Mouse (Mus musculus) small intestine, adult 2 months (tissue): ENCODE measurements at regions not wholly inside any gene's neighbourhood (a gene's known extent, or its start where the extent isn't known, plus 50 kb on each side); places are given as distances from the start of the nearest gene placed in this dataset.

ENCODE experiments used
- H3K27ac ChIP-seq: fragments of 200-500 bp; 2 replicates; pipeline ENCODE4 v1.5.1; 2012; ENCODE audit warnings: low read depth, low read length, control low read depth, inconsistent platforms; ENCODE audit not compliant: insufficient read depth
- H3K27me3 ChIP-seq: fragments of 200-500 bp; 2 replicates; pipeline ENCODE4 v1.6.1; 2012; ENCODE audit warnings: mild to moderate bottlenecking, moderate library complexity, low read length, inconsistent platforms; ENCODE audit not compliant: control insufficient read depth, insufficient read depth
- H3K36me3 ChIP-seq: fragments of 200-500 bp; 2 replicates; pipeline ENCODE4 v1.6.1; 2012; ENCODE audit warnings: mild to moderate bottlenecking, low read length, control low read depth, inconsistent platforms; ENCODE audit not compliant: control insufficient read depth, insufficient read depth
- H3K4me1 ChIP-seq: fragments of 200-500 bp; 2 replicates; pipeline ENCODE4 v1.6.1; 2012; ENCODE audit warnings: low read length, inconsistent platforms, mixed read lengths; ENCODE audit not compliant: control insufficient read depth, insufficient read depth, insufficient read length
- H3K4me3 ChIP-seq: fragments of 200-500 bp; 2 replicates; pipeline ENCODE4 v1.5.1; 2012; ENCODE audit warnings: low read depth, mild to moderate bottlenecking, control low read depth, inconsistent platforms, low read length, moderate library complexity
- CTCF ChIP-seq: fragments of 200-500 bp; IDR thresholded peaks from 2 replicates; pipeline ENCODE4 v1.5.1; 2012; ENCODE audit warnings: low read depth, mild to moderate bottlenecking, control low read depth, inconsistent platforms, low read length, moderate library complexity, mixed read lengths; ENCODE audit not compliant: insufficient replicate concordance, insufficient read length; ENCODE audit errors: extremely low read depth
- POLR2A ChIP-seq: fragments of 200-500 bp; IDR thresholded peaks from 2 replicates; pipeline ENCODE4 v1.6.1; 2012; ENCODE audit warnings: low read depth, mild to moderate bottlenecking, control low read depth, inconsistent platforms, low read length, moderate library complexity
- WGBS: fragments of 180-500 bp; shearing (Covaris S2); methylation state at CpG from one replicate; pipeline ENCODE4 v1.1.7; 2018; 5-methylcytosine and 5-hydroxymethylcytosine counted together

DNA sequence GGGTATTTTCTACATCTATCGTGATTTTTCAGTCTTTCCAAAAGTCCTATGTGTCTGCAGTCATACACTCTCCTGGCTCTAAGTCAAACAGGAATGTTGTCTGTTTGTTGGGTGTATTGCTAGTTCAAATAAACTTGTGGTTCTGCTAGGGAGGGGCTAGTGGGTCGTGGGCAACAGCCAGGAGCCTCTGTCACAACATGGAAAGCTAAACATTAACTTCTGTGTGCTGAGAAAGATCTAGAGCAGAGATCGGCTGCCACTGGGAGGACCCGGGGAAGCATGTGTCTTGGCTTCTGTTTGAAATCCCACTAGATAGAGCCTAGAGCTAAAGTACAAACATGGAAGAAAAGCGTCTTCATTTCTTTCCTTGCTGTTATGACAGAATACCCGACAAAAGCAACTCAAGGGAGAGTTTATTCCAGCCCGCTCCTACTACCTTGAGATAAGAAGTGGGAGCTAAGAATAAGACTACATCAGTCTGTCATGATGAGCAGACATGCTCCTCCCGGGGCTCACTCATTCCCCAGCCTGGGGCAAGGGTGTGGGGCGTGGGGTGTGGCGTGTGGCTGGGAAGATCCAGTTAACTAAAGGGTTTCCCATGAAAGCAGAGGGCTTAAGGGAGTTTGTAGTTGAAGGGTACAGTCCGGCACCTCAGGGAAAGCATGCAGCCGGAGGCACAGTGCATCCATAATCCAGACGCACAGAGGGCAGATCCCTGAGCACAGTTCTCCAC, 190.7 kb downstream of the Rybp start:
- H3K27ac ChIP-seq, result no peak overlapping the region
- no peaks in the 10 kb centered on the region for H3K36me3 ChIP-seq

GRCm38 (mm10) chr6:100094653-100095217, 192.6 kb downstream of the Rybp start:
- no peaks in the 10 kb centered on the region for H3K4me1 ChIP-seq
- no peak overlapping the region for H3K27ac ChIP-seq
- H3K27me3 ChIP-seq, result no peaks in the 10 kb centered on the region
- no peaks in the 10 kb centered on the region for H3K36me3 ChIP-seq
- WGBS, result 92% methylated on average over 6 of the region's 6 CpGs
- H3K4me3 ChIP-seq, result no peak overlapping the region
- no peak for TF ChIP-seq POLR2A
- no peak for TF ChIP-seq CTCF

More for the DNA sequence above, 190.7 kb downstream of the Rybp start:
- Histone ChIP-seq H3K27me3 (no peaks in the 10 kb centered on the region), H3K4me1 (no peaks in the 10 kb centered on the region), H3K4me3 (no peak overlapping the region)
- TF ChIP-seq CTCF, result no peak
- TF ChIP-seq POLR2A, result no peak
- WGBS, result 44% methylated on average over 13 of the region's 13 CpGs

- no peaks in the 10 kb centered on the region for H3K27me3 ChIP-seq
- 73% methylated on average over 8 of the region's 8 CpGs for WGBS
- no peak overlapping the region for H3K4me3 ChIP-seq
- no peaks in the 10 kb centered on the region for H3K4me1 ChIP-seq
- H3K27ac ChIP-seq, result no peak overlapping the region
- H3K36me3 ChIP-seq, result no peaks in the 10 kb centered on the region
- no peak for TF ChIP-seq POLR2A
- TF ChIP-seq CTCF, result no peak
Measured at GRCm38 (mm10) chr6:100092870-100093269, 194.4 kb downstream of the Rybp start.

DNA sequence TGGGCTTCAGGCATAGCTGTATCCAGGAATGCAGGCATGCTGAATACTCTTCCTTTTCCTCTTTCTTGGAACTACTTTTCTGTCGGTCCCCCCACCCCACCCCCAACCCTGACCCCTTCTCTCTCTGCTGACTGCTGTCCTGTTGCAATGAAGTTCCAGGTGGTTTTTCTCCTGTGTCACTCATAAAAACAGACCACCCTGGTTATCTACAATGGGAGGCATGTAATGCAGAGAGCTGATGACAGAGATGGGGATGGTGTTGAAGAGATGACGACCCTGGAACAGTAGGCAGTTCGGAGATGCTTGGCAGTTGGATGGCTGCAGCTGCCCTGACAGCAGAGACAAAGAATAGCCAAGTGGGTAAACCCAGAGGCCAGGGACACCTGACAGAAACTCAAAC, 195.5 kb downstream of the Rybp start:
- 77% methylated on average over 3 of the region's 3 CpGs for WGBS
- no peaks in the 10 kb centered on the region for H3K27me3 ChIP-seq
- no peak overlapping the region for H3K4me3 ChIP-seq
- no peak overlapping the region for H3K27ac ChIP-seq
- no peaks in the 10 kb centered on the region for H3K36me3 ChIP-seq
- TF ChIP-seq POLR2A (no peak), CTCF (no peak)
- H3K4me1 ChIP-seq, result no peaks in the 10 kb centered on the region

DNA sequence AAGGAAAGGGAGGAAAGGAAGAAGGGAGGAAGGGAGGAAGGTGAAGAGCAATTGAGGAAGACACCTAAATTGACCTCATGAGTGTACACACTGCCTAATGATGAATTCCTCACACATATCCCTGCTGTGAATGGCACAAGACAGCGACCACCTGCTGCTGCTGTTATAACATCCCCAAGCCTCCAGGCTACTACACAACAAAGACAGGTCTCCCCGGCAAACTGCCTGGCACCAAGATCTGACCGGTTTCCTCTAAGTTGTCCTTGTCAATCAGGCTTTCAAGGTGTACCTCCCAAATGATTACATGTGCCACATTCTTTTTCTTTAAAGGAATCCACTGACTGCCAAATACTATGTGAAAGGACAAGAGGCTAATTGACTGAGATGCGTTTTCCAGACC, 198.7 kb downstream of the Rybp start:
- no peaks in the 10 kb centered on the region for H3K27me3 ChIP-seq
- no peak overlapping the region for H3K27ac ChIP-seq
- WGBS, result 69% methylated on average over 4 of the region's 4 CpGs
- H3K4me3 ChIP-seq, result no peak overlapping the region
- H3K4me1 ChIP-seq, result no peaks in the 10 kb centered on the region
- no peaks in the 10 kb centered on the region for H3K36me3 ChIP-seq
- no peak for TF ChIP-seq CTCF
- TF ChIP-seq POLR2A, result no peak

- H3K27ac ChIP-seq, result no peak overlapping the region
- no peaks in the 10 kb centered on the region for H3K4me1 ChIP-seq
- WGBS, result 83% methylated on average over 7 of the region's 7 CpGs
- H3K36me3 ChIP-seq, result no peaks in the 10 kb centered on the region
- TF ChIP-seq POLR2A, result no peak
- H3K27me3 ChIP-seq, result no peaks in the 10 kb centered on the region
- no peak overlapping the region for H3K4me3 ChIP-seq
Measured at GRCm38 (mm10) chr6:100086807-100087206, 200.5 kb downstream of the Rybp start.

GRCm38 (mm10) chr6:100085981-100086380, 201.3 kb downstream of the Rybp start:
- Histone ChIP-seq H3K27ac (no peak overlapping the region), H3K4me3 (no peak overlapping the region), H3K4me1 (no peaks in the 10 kb centered on the region), H3K36me3 (no peaks in the 10 kb centered on the region), H3K27me3 (no peaks in the 10 kb centered on the region)
- TF ChIP-seq CTCF, result no peak
- TF ChIP-seq POLR2A, result no peak
- 82% methylated on average over 1 of the region's 1 CpGs for WGBS
